Mouse (Mus musculus) induced T-regulatory cell, adult 2 months (primary cell): Measurements from ENCODE around the gene Pgk1.

Experiments used
- DNase-seq: peaks from one replicate; pipeline ENCODE4 v3.0.0-alpha.2; 2012; ENCODE audit warnings: low read depth

The Pgk1 gene

GRCm38 (mm10) chrX:106219171-106220032 is 32.5 kb downstream of the Pgk1 start:
- peak; percentile 80 for DNase-seq

GRCm38 (mm10) chrX:106221058-106221457 is 34.2 kb downstream of the Pgk1 start, which contains the start of gene Taf9b:
Gene Taf9b (minus strand): TSS chrX:106221158.
- no peak for DNase-seq
